Mouse (Mus musculus) v-Abl transformed pro-B cells (cell line): Measurements from ENCODE around the gene Mia2.

Source experiments
- in situ Hi-C, 2 experiments: fragments of 400-800 bp; cut with MboI; formaldehyde crosslinking; loops; one replicate each; pipeline ENCODE4 v1.15.1; 2025; ENCODE audit not compliant: unreplicated experiment in 2 of 2

The Mia2 gene

GRCm38 (mm10) chr12:59135533-59136300, 40.1 kb downstream of the Mia2 start:
- in situ Hi-C loops: loop anchor here in 1 of 2 experiments (25.0 kb wide), 1 partner anchor 123 kb away; the partner anchor contains the start of genes Gemin2 and Sec23a

- in situ Hi-C loops: loop anchor here in 1 of 2 experiments (25.0 kb wide), 1 partner anchor 125 kb away; the partner anchor contains the start of genes Gemin2 and Sec23a
Observed at GRCm38 (mm10) chr12:59137031-59137430, 41.4 kb downstream of the Mia2 start.

GRCm38 (mm10) chr12:59139372-59139771, 43.8 kb downstream of the Mia2 start:
- in situ Hi-C loops: loop anchor here in 1 of 2 experiments (25.0 kb wide), 1 partner anchor 127 kb away; the partner anchor contains the start of genes Gemin2 and Sec23a

GRCm38 (mm10) chr12:59145130-59145529, 49.5 kb downstream of the Mia2 start:
- in situ Hi-C loops: loop anchor here in 1 of 2 experiments (25.0 kb wide), 1 partner anchor 133 kb away; the partner anchor contains the start of genes Gemin2 and Sec23a

- in situ Hi-C loops: loop anchor here in 1 of 2 experiments (25.0 kb wide), 1 partner anchor 137 kb away; the partner anchor contains the start of genes Gemin2 and Sec23a
Observed at GRCm38 (mm10) chr12:59149691-59150090, 54.1 kb downstream of the Mia2 start.

GRCm38 (mm10) chr12:59161091-59161490, 65.5 kb downstream of the Mia2 start:
- in situ Hi-C loops: no loop called here

- in situ Hi-C loops: no loop called here
Observed at GRCm38 (mm10) chr12:59162797-59163196, 67.2 kb downstream of the Mia2 start.

- in situ Hi-C loops: no loop called here
Observed at GRCm38 (mm10) chr12:59164522-59164921, 68.9 kb downstream of the Mia2 start.

GRCm38 (mm10) chr12:59166557-59166956, 71.0 kb downstream of the Mia2 start:
- in situ Hi-C loops: no loop called here

- in situ Hi-C loops: no loop called here
Observed at GRCm38 (mm10) chr12:59169935-59170334, 74.3 kb downstream of the Mia2 start.

GRCm38 (mm10) chr12:59177814-59178213, 82.2 kb downstream of the Mia2 start:
- in situ Hi-C loops: no loop called here

- in situ Hi-C loops: no loop called here
Observed at GRCm38 (mm10) chr12:59188086-59188682, 92.6 kb downstream of the Mia2 start.

- in situ Hi-C loops: no loop called here
Observed at GRCm38 (mm10) chr12:59193637-59194036, 98.0 kb downstream of the Mia2 start.

GRCm38 (mm10) chr12:59194341-59195003, 98.9 kb downstream of the Mia2 start:
- in situ Hi-C loops: no loop called here

GRCm38 (mm10) chr12:59195065-59195464, 99.5 kb downstream of the Mia2 start:
- in situ Hi-C loops: no loop called here

GRCm38 (mm10) chr12:59195941-59196340, 100.3 kb downstream of the Mia2 start:
- in situ Hi-C loops: no loop called here

- in situ Hi-C loops: no loop called here
Observed at GRCm38 (mm10) chr12:59198750-59199149, 103.2 kb downstream of the Mia2 start.

GRCm38 (mm10) chr12:59199361-59199760, 103.8 kb downstream of the Mia2 start:
- in situ Hi-C loops: no loop called here

GRCm38 (mm10) chr12:59205571-59205970, 110.0 kb downstream of the Mia2 start:
- in situ Hi-C loops: loop anchor here in 1 of 2 experiments (5.0 kb wide), 1 partner anchor 138 kb away; the partner anchor contains the start of gene Pnn

- in situ Hi-C loops: loop anchor here in 1 of 2 experiments (5.0 kb wide), 1 partner anchor 139 kb away; the partner anchor contains the start of gene Pnn
Observed at GRCm38 (mm10) chr12:59206208-59206999, 110.8 kb downstream of the Mia2 start.
